Mouse (Mus musculus): ENCODE data around the gene Cabin1.

The Cabin1 gene

DNA sequence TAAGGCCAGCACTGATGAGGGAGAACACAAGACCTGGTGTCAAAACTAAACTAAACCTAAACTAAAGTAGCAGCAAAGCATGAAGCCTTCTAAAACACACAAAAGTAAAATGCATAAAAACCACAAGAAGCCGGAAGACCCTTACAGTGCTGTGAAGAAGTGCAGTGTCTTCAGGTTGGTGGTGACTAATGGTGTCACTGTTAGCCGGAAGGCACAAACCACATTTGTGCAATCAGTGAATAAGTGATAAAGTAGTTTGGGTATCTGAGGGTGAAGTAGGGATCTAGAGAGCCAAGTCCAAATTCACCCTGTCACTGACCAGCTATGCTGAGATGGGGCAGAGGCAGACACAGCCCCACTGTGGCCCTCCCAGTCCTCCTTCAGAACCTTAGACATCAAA, 61.6 kb downstream of the Cabin1 start:
- DNase-seq (ENCODE audit: low spot score in 2 of 2), result no peak

DNA sequence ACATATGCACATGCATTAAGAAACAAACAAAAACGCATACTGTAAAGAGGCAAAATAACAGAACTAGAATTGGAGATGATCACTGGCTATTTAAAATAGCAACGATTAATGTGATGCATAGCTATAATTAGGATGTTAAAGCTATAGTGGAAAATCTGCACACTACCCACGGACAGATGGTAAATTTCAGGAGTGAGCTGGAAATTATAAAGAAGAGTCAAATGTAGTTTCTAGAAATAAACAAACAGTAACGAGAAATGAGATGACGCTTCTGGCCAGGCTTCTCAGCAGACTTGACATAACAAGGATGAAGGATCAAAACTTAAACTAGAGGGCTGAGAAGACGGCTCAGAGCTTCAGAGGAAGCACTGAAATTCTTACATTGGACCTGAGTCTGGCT, 62.9 kb downstream of the Cabin1 start:
- DNase-seq (ENCODE audit: low spot score in 2 of 2), result no peak

DNA sequence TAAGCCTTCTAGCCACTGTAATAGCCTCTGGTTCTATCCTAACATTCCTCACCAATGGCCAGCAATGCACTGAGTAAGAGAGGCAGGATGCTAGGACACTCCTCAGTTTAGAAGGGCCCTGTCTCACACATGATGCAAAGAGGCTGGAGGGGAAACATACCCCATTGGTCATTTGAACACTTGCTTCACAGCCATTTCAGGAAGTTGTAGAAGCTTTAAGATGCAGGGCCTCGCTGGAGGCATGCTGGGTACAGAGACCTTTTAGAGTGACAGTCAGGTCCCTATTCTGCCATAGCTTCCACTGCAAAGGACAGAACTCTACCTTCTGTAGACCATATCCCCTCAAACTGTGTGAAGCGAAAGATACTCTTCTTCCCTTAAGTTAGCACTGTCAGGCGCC, 66.4 kb downstream of the Cabin1 start:
- DNase-seq (ENCODE audit: low spot score in 2 of 2), result no peak

- peak in 1 of 2 experiments; percentile 65 for DNase-seq (ENCODE audit: low spot score in 2 of 2)
These were observed 67.4 kb downstream of the Cabin1 start for GRCm38 (mm10) chr10:75696597-75697355.

DNA sequence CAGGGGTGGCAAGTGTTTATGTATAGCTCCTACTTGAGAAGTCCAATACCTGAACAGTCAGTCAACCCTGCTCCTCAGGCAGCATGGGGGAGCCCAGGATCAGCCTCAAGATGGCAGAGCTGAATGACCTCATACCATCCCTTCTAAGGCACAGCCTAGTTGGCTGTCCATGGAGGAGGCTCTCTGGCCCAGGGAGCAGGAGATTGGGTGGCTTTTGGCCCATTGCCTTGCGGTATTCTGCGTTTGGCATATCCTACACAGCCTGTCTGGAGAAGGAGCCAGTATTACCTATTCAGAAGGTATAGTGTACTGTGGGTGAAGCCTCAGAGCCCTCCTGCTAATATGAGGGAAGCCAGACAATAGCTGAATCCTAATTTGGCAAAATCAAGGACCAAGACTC, 68.6 kb downstream of the Cabin1 start:
- no peak for DNase-seq (ENCODE audit: low spot score in 2 of 2)

DNA sequence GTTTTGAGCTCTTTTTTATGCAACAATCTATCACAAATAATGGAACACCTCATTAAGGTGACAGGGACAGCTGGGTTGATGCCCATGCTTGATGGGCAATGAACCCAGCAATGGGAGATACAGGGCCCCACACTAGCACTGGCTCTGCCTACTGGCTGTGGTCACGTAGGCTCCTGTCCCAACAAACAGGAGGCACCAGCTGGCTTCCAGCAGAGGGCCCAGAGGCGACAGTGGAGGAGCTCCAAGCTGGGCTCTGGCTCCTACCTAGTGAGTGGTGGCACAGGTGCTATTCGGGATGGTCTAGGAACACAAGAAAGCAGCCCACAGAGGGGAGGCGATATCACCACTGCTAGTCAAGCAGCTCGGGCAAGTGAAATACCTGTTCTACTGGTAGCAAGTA, 69.1 kb downstream of the Cabin1 start:
- no peak for DNase-seq (ENCODE audit: low spot score in 2 of 2)

- DNase-seq (ENCODE audit: low spot score in 2 of 2), result no peak
These were observed 69.6 kb downstream of the Cabin1 start for GRCm38 (mm10) chr10:75694567-75694966.

DNA sequence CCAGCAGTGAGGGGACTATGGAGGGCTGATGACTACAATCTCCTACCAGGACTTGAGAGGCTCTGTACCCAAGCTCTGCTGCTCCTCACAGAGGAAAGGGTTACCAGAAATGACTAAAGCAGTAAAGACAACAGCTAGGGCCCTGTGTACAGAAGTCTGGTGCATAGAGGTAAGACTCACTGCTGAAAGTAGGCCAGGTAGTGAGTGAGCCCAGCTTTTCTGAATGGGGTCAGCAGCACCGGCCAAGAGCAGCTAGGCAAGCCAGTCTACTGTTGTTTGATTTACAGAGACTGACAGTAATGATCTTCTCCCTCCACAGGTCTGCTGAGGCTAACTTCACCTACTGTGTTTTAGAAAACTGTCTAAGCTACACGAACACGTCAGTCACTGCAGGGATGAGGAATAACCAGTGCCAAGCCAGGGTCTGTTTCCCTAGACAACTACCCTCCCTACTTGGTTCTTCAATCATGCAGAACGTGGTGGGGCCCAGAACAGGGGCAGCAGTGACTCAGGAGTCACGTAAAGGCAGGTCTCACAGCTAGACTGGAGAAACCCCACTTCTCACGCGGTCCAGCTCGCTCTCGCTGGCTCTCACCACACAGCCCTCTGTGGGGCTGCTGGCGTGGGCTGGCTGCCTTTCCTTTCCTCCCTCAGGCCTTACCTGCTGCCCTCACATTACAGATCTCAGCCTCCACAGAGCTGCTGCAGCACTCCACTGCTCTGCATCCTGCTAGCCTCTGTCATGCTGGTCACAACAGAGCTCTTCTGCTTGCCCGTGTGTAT, 70.5 kb downstream of the Cabin1 start:
- DNase-seq (ENCODE audit: low spot score in 2 of 2), result no peak

DNA sequence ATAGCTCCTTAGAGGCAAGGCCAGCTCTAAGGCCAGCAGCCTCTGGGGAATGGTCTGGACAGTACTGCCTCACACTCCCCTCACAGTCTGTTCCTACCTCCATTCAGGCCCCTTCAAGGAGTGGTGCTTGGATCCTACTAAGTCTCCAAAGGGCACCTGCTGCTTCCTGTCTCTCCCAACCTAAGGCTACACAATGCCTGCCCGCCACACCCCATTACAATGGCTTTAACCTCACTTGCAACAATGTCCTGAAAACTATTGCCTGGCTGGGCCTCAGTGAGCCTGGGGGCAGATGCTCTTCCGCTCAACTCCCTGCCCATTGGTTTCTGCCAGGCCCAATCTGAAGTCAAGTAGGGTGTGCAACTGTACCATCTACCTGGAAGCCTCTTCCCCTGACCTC, 75.5 kb downstream of the Cabin1 start:
- DNase-seq (ENCODE audit: low spot score in 2 of 2), result no peak

- DNase-seq (ENCODE audit: low spot score in 2 of 2), result no peak
These were observed 77.4 kb downstream of the Cabin1 start for GRCm38 (mm10) chr10:75686724-75687123.

DNA sequence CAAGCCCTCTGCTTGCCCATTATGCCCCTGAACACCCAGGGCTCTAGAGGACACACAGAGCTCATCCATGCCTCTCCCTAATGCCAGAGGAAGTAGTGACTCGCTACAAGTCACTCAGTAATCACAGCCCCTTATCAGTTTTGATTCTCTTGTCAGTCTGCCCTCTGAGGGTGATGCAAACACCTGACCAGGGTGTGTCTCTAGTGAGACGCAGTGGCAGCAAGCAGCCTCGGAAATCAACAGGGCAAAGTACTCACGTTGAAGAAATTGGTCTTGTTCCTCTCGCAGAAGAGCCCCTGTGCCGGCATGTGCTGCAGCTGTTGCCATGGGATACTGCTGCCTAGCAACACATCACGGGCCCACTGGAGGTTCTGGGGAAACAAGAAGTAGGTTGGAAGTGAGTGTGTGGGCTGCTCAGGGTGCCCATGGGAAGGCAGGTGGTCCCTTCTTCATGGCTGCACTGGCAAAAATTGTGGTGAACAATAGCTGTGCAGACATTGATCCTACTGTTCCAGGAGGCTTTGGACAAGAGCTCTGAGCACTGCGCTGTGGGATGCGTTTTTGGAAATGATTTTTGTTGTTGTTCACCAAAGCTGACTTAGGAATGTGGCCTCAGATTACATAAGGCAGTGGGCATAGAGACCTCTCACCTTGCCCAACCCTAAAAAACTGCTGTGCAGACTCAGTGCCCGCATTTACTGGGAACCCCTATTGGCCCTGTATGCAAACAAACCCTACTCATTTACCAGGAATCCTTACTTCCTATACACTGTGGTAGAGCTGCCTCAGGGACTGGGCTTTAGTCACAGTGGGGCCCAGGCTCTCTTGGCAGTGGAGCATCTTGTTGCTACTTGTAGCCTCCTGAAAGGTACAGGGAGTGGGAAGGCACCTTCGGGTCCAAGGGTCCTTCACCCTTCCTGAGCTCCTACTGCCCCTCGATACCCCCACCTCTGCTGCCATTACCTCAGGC, 79.8 kb downstream of the Cabin1 start:
- DNase-seq (ENCODE audit: low spot score in 2 of 2), result no peak

DNA sequence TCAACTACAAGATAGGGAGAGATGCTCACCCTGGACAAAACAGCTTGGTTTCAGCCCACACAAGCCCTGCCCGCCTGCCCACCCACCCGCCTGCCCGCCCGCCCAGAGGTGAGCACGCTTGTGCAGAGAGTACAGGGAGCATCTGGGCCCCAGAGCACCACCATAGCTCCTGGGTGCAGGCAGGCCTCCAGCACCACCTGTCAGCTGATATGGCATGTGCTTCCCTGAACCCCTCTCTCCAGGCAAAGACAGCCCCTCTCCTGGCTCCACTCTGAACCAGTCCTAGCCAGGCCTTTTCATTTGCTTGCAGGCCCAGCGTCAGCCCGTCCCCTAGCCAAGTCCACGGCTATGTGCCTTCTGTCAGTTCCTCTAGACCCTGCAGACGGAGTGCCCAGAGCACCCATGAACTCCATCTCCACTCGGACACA, 83.6 kb downstream of the Cabin1 start:
- DNase-seq (ENCODE audit: low spot score in 2 of 2), result no peak

DNA sequence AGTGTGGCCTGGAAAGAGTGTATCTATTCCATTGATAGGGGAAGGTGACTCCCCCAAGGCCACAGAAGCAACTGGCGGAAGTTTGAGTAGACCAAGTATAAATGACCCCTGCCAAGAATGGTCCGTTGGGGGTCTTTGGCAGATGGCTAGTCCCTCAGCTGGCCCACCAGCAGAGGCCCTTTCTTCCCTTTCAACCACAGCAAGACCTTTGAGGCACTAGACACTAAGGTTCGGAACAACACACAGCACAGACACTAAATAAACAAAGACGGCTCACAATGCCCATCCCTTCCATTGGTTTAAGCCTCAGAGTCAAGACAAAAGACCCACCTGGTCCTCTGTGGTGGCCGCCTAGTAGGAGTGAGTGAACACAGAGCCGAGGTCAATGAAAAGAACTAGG, 84.9 kb downstream of the Cabin1 start:
- no peak for DNase-seq (ENCODE audit: low spot score in 2 of 2)

DNA sequence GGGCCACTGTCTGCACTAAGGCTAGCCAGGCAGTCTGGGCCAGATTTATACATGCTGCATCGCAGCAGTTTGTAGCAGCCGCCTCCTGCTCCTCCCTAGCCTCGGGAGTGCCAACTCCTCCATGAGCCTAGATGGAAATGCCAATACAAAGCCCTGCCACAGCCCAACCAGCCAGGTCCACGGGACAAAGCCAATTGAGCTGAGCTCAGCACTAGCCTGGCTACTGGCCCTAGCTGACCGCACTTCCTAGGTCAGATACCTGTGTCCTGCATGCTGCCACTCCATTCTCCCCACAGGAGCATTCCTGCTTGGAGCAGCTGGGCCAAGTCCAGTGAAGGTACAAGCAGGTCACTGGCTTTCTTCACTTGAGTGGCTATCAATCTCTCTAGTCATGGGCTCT, 86.2 kb downstream of the Cabin1 start:
- DNase-seq (ENCODE audit: low spot score in 2 of 2), result no peak

DNA sequence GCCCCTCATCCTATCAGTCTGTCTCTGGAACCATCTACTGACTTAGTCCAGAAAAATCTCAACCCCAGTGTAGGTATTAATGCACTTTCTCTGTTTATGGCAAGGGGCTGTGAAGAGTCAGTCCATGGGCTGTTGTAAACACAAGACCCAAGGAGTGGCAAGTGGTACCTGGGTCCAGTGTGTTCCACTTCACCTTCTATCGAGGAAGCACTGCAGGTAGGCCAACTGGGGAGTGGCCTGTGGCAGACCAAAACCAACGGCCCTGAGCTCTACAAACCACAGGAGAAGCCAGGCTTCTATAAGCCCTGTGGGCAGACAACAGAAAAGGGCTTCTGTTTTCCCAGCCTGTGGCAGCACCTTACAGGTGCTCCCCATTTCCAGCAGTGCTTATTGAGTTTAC, 86.6 kb downstream of the Cabin1 start:
- DNase-seq (ENCODE audit: low spot score in 2 of 2), result no peak

DNA sequence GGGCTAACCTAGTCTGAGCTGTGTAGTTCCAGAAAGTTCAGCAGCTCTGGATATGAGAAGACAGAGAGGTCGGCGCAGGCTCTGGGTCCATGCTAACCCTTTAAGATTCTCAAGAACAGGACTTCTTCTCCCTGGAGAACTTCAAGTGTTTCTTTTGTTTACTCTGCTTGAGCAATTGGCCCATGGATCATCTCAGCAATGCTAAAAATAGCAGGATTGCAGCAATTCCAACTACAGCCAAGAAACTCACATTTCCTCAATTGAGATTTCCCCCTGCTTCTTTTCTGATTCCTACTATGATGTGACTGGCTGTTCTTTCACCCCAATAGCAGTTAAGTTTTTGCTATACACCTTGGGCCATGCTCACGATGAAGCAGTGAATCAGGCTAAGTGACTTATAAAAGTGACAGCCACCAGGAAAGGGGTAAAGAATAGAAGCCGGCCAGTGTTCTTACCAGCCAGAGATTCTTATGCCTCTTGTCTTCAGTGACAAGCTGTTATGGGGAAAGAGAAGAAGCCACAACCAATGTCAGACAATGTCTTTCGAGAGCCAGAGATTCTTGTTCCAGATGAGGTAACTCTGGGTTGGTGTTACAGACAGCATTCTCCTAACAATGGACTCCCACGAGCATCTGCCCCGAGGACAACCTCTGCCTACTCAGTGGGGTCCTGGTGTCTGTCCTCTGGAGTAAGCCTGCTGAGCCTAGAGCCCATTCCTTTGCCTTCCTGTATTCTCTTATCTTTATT, 87.1 kb downstream of the Cabin1 start:
- no peak for DNase-seq (ENCODE audit: low spot score in 2 of 2)

- no peak for DNase-seq (ENCODE audit: low spot score in 2 of 2)
These were observed 87.9 kb downstream of the Cabin1 start for GRCm38 (mm10) chr10:75676286-75676685.

- no peak for DNase-seq (ENCODE audit: low spot score in 2 of 2)
These were observed 88.5 kb downstream of the Cabin1 start for GRCm38 (mm10) chr10:75675594-75675993.

- no peak for DNase-seq (ENCODE audit: low spot score in 2 of 2)
These were observed 94.2 kb downstream of the Cabin1 start for GRCm38 (mm10) chr10:75669936-75670335.

GRCm38 (mm10) chr10:75667911-75668270, 96.2 kb downstream of the Cabin1 start:
- peak; percentile 75 to 91 for DNase-seq (ENCODE audit: low spot score in 2 of 2)

- peak; percentile 65 to 88 for DNase-seq (ENCODE audit: low spot score in 2 of 2)
These were observed 96.8 kb downstream of the Cabin1 start for GRCm38 (mm10) chr10:75667115-75667910.

All from spleen, postnatal 4 days (tissue).